Mouse (Mus musculus) frontal cortex, adult 2 months (tissue): Measurements from ENCODE around the gene Cubn. TPM values are rescaled to one million over a fixed set of nuclear protein-coding genes. Genes with fewer than 3 reads are reported as not detected.

ENCODE experiments used
- DNase-seq, 2 experiments: peaks; one replicate each; pipeline ENCODE4 v3.0.0; 2022; ENCODE audit warnings: low spot score in 1 of 2; ENCODE audit errors: extremely low spot score in 1 of 2
- polyA plus RNA-seq: library from polyadenylated mRNA; depleted of rRNA; stranded (reverse); fragments of >200 nt; gene quantifications from 2 replicates; pipeline ENCODE4 v1.2.3, GENCODE M21; 2012; rRNA removed

The Cubn gene
- 0.42 TPM in 2 replicates for polyA plus RNA-seq

GRCm38 (mm10) chr2:13491734-13492133, at the start of gene Cubn:
Cubn (minus strand) TSS chr2:13491813.
- DNase-seq, result no peak

DNA sequence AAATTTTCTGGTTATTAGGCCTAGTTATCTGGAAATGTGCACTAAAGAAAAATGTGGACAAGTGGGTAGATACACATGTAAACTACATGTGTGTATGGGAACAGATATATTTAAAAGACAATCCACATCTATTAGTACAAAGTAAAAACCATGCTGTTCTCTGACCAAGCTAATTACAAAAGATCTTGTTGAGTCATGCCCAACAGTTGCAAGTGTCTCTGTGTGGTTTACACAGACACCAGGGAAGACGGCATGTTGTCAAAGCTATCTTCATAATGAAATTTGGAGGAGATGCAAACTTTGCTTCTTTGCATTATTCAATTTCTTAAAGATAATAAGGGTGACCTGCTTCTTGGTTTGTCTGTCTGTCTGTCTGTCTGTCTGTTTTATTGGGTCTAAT, 48.2 kb upstream of the Cubn start:
- DNase-seq, result no peak

GRCm38 (mm10) chr2:13538704-13539377, 47.2 kb upstream of the Cubn start:
- DNase-seq, result no peak

DNA sequence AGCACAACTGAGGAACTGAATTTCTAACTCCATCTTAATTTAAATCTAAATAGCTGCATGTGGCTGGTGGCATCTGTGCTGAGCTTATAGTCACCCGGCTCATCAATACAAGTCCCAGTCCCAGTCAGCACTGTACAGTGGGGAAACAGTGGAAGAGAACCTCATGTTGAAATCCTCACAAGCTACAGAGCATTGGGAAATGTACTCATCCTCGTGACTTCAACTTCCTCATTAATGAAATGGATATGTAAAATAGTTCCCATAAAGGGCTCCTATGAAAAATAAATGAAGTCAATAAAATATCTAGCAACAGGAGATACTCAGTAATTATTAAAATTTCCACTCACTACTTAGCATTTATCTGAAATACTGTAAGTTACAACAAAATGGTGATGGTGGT, 46.6 kb upstream of the Cubn start:
- no peak for DNase-seq

GRCm38 (mm10) chr2:13537733-13538132, 46.1 kb upstream of the Cubn start:
- DNase-seq, result no peak

- no peak for DNase-seq
These were observed 45.1 kb upstream of the Cubn start for GRCm38 (mm10) chr2:13536747-13537146.

DNA sequence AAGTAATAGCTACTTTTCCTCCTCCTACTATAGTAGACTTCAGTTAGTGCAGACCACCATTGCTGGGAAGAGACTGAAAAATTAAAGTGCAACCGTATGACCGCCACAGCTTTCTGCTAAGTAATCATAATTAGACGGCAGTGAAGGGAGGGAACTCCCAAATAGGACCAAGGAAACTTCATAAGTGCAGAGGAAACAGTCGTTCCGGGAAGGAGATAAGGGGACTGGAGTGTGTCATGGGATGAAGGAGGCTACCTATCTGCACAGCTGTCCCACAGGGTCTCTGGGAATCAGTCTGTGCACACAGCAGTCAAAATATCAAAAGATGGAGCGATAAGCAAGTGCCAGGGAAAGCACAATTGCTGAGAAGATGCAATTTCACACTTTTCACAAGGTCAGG, 39.0 kb upstream of the Cubn start:
- no peak for DNase-seq

DNA sequence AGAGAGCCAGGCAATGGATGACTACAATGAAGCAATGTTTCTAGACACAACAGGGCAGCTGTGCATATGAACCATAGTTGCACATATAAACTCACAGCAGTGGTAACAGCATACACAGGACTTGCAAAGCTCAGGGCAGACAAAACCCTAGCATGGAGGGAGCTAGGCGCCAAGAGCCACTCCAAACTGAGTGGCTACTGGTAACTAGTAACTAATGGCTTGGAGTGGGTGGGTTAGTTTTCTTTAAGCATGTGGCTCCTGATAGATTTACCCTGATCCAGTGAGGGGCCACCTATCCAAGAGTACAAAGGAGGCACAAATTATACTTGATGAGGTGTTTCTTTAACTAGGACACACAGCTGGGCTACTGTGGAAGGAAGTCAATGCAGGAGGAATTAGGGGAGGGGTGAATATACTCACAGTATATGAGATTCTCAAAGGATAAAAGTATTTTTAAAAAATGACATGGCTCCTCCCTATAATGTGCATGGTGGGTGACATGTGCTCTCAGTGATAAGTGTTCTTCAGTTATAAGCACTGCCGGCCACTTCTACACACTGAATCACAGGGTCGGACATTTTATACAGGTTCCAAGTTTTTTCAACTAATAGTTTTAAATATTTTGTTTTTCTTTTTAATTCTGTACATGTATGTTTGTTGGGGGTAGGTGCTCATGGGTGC, 37.8 kb upstream of the Cubn start:
- DNase-seq, result no peak

- no peak for DNase-seq
These were observed 35.9 kb upstream of the Cubn start for GRCm38 (mm10) chr2:13527531-13527930.

DNA sequence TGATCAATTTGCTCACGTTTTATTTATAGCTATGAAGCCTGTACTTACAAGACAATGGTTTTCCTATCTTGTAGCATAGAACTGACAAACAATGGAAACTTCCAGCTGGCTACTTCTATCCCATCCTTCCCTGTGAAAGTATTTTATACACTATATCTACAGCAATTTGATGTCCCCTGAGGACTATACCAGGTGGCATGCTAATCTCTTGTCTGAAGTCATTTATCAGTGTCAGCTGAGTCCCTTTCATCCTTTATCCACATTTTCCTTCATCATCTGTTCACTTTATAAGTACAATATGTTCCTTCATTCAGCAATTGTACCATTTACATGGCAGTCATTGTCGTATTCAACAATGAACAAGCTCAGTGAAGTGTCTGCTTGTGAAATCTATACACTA, 35.5 kb upstream of the Cubn start:
- DNase-seq, result no peak

DNA sequence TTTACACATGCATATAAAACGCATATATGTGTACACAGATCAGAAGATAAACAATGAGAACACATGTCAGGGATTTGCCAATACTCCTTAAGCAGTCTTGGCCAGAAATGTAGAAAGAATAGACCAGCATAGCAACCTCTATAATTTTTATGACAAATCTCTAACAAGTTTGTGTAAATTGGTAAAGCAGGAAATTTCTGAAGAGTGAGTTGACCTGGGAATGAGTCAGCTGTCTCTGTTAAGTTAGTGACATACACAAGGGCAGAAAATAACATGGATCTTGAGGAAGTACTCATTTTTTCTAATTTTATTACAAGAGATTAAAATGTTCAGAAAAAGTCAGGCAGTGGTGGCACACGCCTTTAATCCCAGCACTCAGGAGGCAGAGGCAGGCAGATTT, 34.6 kb upstream of the Cubn start:
- DNase-seq, result no peak

GRCm38 (mm10) chr2:13523540-13524456, 32.2 kb upstream of the Cubn start:
- peak; percentile 69 to 83 for DNase-seq

DNA sequence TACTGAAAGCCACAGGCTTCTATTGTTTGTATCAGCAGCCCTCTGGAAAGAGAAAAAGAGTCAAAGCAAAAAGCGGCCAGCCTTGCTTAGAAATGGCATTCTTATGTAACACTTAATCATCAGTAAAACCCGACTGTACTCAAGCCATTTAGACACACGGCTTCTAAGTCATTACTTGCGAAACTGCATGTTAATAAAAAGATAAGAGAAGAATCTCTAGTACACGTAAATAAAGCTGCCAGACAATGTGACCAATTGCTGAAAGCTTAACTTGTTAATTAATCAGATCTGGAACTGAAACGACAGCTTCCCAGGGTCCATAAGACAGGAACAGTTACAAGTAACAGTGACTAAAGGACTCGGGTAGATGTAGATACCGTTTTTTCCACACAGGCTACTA, 30.5 kb upstream of the Cubn start:
- no peak for DNase-seq

- no peak for DNase-seq
These were observed 23.3 kb upstream of the Cubn start for GRCm38 (mm10) chr2:13514949-13515348.

GRCm38 (mm10) chr2:13502717-13503116, 11.1 kb upstream of the Cubn start:
- DNase-seq, result no peak

- DNase-seq, result no peak
These were observed 9.9 kb upstream of the Cubn start for GRCm38 (mm10) chr2:13501553-13501952.

GRCm38 (mm10) chr2:13500298-13500999, 8.8 kb upstream of the Cubn start:
- peak; percentile 6 to 19 for DNase-seq

DNA sequence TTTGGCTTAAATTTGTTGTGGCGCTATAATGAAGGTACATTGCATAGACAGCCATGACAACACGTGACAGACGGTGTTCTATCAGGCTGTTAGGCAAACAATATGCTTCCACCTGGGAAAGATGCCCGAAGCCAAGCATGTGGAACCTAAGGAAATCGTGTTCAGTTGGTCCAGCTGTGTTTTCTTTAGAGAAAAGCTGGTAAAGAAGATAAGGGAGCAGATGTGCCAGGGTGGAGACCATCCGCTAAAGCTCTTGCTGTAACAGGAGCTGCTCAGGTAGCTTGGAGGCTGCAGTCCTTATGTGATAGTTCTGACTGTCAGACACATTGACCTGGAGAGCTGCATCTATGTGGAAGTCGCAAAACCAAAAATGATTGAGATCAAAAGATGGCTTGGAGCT, 7.6 kb upstream of the Cubn start:
- no peak for DNase-seq

DNA sequence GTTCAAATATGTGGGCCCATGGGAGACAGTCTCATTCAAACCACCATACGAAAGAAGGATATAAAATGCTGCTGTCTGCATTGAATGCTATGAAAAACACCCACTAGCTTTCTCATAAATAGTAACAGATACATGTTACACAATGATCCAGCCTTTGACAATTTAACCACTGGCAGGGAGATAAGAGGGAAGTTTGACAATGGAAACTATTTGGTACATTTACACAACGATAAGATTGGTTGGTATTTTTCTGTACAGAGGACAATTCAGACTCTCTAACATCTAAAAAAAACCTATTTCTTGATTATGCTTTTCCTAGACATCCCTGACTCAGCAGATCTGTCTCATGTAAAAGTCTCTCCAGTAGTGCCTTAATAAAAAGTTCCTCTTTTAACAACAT, 4.5 kb upstream of the Cubn start:
- DNase-seq, result peak in 1 of 2 experiments; percentile 3

- DNase-seq, result no peak
These were observed 1.3 kb upstream of the Cubn start for GRCm38 (mm10) chr2:13492927-13493326.

GRCm38 (mm10) chr2:13490480-13490879, 1.1 kb downstream of the Cubn start:
- DNase-seq, result no peak
